Mouse (Mus musculus): ENCODE measurements around the gene Kcnk7.
A peak's percentile ranks its signal among the peaks of the same experiment; 100 is the strongest.

The Kcnk7 gene

DNA sequence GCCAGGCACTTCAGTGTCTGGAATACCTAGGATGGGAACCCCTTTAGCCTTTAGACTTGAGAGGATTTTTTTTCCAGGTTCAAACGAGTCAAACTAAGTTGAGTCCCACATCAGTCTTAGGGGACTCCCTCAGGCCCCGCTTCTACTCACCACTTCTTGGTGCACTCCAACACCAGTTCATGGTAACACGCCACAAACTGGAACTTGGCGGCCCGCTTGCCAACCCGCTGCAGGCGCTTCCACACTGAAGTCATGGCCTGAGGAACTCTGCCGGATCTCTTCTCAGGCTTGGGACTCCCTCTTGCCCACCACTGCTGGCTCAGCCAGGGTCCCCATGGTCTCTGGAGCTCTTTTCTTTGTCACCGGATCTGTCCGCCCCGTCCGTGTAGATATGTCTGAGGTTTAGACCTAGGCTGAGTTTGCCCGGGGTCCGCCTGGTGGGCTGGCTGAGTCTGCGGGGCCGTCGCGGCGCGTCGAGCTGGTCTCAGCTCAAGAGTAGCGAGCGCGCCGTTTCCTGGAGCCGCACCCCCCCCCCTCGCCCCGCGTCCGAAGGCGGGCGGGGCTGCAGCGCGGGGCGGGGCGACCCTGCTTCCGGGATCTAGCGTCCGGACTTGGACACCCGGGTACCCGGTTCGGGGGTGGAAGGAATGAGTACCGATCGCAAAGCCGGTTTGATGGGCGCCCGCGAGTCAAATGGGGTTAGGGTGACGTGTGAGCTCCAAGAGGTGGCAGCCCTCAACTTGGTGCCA lies 21.8 kb downstream of the Kcnk7 start, which contains the start of gene Ehbp1l1:
TSS of gene Ehbp1l1 (minus strand) at position 551 of the 749 bp plus-strand sequence.
- DNase-seq (ENCODE audit: low read depth), result peak; percentile 63

DNA sequence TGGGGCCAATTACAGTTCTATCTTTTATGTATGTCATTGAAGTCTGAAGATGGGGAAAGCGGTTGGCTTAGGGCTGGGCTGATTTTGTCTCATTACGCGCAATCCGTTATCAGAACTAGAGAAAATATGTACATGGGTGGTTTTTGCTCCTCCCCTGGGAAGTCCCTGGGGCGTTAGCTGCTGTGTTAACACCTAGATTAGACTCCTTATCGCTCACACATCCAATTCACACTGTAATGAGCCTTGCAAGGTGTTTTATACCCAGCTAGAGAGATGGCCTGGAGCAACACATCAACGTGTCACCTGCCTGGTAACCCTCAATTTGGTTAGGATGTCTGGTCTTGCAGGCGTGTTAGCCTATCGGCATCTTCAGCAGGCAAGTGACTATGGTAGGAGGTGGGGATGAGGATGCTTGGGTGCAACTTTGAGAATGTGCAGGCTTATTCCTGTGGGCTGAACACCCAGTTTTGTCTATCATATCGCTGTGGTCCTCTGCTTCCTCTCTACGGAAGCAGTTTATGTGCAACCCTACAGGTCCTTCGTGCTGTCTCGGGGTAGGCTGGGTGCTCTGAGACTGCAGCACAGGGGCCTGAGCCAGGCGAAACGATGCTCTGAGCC lies 22.9 kb downstream of the Kcnk7 start:
- DNase-seq (ENCODE audit: low read depth), result no peak

- peak; percentile 81 for DNase-seq (ENCODE audit: low read depth)
Observed at GRCm38 (mm10) chr19:5727701-5728100, 23.5 kb downstream of the Kcnk7 start.

GRCm38 (mm10) chr19:5728631-5729443 lies 24.7 kb downstream of the Kcnk7 start:
- no peak for DNase-seq (ENCODE audit: low read depth)

- peak; percentile 85 for DNase-seq (ENCODE audit: low read depth)
Observed at GRCm38 (mm10) chr19:5729444-5729815, 25.3 kb downstream of the Kcnk7 start, which contains the start of gene Fam89b. TSS of gene Fam89b (minus strand) at chr19:5729653.

DNA sequence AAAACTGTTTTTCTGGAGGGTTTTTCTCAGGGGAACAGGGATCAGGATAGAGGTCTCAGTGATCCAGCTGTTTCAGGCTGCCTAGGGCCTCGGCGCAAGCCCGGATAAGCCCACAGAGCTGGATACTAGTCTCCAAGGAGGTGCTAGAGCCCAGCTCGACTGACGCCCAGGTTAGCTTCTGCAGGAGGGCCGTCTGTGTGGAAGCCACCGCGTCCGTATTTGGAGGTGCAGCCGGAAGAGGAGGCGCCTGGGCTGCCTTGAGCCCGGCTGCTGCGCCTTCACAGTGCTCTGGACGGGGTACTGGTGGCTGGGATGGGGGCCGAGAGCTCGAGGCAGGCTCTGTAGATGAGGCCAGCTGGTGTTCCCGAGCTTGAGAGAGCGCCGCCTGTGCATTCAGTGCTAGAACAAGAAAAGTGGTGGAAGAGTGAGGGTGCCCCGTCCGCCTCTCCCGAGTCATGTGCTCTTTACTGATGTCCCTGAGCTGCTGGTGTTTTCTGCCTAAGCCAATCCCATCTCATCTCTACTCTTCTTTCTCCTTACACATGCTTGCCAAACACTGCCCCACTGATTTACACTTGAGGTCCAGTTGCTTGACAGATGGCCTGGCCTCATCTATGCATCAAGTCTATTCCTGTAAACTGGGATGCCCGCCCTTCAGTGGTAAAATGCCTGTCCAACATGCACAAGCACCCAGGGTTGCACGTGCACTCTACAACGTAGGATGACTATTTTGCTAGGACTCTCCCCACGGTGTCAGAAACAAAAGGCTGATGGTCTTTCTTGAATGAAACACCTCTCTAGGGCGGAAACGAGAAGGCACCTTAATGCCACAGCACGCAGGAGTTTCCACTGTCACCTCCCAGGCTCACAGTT lies 26.4 kb downstream of the Kcnk7 start:
- DNase-seq (ENCODE audit: low read depth), result no peak

GRCm38 (mm10) chr19:5731264-5731978 lies 27.3 kb downstream of the Kcnk7 start:
- peak; percentile 90 for DNase-seq (ENCODE audit: low read depth)

DNA sequence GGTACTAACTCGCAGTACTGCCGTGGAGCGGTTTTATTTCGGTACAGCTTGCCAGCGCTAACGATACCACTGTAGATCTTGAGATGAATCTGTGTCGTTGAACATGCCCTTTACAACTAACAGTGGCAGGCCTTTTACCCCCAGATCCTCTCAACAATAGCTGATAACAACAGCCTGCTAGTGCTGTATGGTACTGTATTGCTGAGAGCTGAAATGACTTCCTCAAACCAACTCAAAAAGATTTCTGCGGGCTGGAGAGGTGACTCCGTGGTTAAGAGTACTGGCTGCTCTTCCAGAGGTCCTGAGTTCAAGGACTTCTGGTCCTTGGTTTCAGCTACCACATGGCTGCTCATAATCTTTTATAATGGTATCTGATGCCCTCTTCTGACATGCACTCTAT lies 30.2 kb downstream of the Kcnk7 start:
- no peak for DNase-seq (ENCODE audit: low read depth)

DNA sequence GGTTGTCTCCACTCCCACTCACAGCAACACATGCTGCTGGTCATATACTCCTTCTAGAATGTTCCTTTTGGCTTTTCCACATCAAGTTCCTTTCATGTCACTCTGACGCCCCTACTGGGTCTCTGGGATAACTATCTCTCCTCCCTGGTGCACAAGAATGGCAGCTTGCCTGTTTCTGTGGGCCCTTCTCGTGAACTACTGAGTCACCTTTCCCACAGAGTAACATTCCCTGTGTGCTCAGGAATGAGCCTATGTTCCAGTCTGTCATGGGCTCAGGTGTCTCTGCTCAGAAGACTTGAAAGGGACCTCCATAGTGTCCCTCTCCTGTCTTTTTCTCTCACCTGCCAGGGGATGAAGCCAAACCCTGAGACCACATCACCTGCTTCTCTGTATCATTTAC lies 35.3 kb downstream of the Kcnk7 start:
- no peak for DNase-seq (ENCODE audit: low read depth)

DNA sequence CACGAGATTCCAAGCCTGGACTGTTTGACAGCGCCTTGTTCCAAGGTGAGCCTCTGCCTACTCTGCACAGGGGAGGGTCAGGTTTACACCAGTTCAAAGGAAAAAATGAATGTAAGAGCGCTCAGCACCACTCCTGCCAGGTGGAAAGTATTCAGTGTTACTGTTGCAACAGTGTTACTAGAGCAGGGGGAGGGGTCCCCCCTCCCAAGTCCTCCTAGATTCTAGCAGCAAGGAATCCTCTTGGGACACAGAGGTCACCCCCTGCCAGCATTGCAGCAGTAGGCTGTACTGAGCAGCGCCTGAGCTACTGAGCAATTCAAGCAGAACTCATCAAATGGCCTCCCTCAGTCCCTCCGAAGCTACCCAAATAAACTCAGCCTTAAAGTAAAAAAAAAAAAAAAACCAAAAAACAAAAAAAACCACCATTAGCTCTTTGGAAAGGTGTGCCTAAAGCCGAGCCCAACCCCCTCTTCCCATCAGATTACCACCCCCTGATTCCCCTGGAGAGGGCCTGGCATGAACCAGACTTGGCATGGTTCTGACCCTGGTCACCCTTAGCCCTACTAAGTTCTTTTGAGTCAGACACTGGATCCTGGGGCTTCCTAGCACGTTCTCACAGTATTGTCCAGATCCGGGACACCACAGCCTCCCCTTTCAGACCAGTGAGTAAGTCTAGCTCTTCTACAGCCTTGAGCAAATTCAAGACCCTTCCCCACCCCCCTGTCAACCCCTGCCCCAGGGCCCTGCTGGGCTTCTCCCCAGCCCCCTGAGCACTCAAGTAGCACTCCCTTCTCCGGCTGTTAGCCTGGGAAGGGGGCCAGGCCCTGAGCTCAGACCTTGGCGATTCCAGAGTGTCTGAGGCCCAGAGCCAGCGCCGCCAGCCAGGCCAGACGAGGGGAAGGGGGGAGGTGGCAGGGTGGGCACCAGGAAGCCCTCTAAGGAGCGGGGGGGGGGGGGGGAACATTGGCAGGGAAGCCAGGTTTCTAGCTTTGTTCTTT lies 36.5 kb downstream of the Kcnk7 start, which contains the start of gene Ltbp3:
TSS of gene Ltbp3 (plus strand) at position 585 of the 998 bp plus-strand sequence.
- DNase-seq (ENCODE audit: low read depth), result no peak

DNA sequence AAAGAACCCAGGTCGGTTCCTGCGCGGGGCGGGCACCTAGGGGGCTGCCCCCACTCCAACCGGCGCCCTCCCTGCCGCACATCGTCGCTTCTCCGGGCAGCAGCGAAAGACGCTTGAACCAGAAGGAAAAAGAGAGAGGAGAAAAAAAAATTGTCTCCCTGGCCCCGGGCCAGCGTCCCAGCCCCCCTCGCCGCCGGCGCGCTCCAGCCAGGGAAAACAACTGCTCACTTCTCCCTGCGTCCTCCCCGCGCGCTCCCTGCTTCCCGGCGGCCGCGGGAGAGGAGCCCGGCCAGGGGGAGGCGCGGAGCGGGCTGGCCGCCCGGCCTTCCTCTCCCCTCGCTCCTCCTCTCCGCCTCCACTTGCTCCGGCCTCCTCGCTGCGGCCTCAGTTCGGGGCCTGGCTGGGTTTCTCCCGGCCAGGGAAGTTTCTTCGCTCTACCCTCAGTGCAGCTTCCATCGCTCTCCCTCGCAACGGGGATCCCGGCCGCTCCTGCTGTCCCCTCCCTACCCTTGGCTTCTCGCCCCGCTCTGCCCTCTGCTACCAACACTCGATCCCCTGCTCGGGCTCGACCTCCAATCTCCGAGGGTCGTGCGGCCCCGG lies 37.6 kb downstream of the Kcnk7 start:
- DNase-seq (ENCODE audit: low read depth), result no peak

DNA sequence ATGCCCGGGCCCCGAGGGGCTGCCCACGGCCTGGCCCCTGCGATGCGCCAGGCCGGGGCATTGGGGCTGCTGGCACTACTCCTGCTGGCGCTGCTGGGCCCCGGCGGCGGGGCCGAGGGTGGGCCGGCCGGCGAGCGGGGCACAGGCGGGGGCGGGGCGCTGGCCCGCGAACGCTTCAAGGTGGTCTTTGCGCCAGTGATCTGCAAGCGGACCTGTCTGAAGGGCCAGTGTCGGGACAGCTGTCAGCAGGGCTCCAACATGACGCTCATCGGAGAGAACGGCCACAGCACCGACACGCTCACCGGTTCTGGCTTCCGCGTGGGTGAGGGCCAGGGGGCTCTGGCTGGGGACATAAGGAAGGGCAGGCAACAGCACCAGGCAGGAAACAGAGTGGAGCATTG lies 38.1 kb downstream of the Kcnk7 start:
- DNase-seq (ENCODE audit: low read depth), result no peak

GRCm38 (mm10) chr19:5743576-5743975 lies 39.4 kb downstream of the Kcnk7 start:
- DNase-seq (ENCODE audit: low read depth), result no peak

GRCm38 (mm10) chr19:5745756-5746710 lies 41.9 kb downstream of the Kcnk7 start:
- DNase-seq (ENCODE audit: low read depth), result no peak

- no peak for DNase-seq (ENCODE audit: low read depth)
Observed at GRCm38 (mm10) chr19:5746907-5747363, 42.8 kb downstream of the Kcnk7 start.

GRCm38 (mm10) chr19:5749476-5749875 lies 45.3 kb downstream of the Kcnk7 start:
- DNase-seq (ENCODE audit: low read depth), result no peak

DNA sequence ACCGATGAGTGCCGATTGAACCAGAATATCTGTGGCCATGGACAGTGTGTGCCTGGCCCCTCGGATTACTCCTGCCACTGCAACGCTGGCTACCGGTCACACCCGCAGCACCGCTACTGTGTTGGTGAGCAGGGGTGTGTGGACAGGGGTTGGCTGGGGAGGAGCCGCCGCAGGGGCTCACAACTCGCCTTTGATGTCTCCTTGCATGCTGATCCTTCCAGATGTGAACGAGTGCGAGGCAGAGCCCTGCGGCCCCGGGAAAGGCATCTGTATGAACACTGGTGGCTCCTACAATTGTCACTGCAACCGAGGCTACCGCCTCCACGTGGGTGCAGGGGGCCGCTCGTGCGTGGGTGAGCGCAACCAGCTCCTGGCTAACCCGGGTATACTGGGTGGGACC lies 46.8 kb downstream of the Kcnk7 start:
- DNase-seq (ENCODE audit: low read depth), result no peak

- DNase-seq (ENCODE audit: low read depth), result no peak
Observed at GRCm38 (mm10) chr19:5751742-5752141, 47.6 kb downstream of the Kcnk7 start.
